Mouse (Mus musculus) monocyte, adult 5-6 weeks (primary cell): ENCODE data around the gene Slc1a4. TPM values are rescaled to one million over a fixed set of nuclear protein-coding genes. Genes with fewer than 3 reads are reported as not detected.

Experiments used
- ATAC-seq: fragments of 153-309, 156-312 bp; replicated peaks from 2 replicates; pipeline ENCODE4 v1.8.0; 2017; ENCODE audit warnings: mild to moderate bottlenecking; ENCODE audit not compliant: low TSS enrichment, insufficient number of reproducible peaks, severe bottlenecking, poor library complexity, low FRiP score
- total RNA-seq: library from RNA; stranded (forward); fragments of 200-1000, 200-491, 200-594 nt; gene quantifications from 3 replicates; pipeline ENCODE4 v1.2.3, GENCODE M21; 2017

Gene Slc1a4
- total RNA-seq, 1 experiment from 2014 or later = 0.76 TPM

DNA sequence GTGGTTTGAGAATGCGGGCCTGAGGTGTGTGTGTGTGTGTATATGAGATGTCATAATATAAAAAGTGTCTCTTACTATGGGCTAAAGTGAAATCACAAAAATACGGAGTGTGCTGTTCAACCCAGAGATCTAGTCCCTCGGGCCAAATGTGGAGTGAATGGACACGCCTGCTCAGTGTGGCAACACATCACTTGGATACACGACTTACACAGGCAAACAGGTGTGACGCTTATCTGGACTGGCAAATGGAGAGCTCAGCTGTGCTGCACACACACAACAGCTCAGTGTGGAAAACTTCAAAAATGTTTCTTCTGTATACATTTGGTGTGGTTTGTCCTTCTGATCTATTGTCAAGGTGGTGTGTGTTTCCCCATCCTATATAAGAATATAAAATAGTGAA lies 3.7 kb downstream of the Slc1a4 start:
- no peak for ATAC-seq

DNA sequence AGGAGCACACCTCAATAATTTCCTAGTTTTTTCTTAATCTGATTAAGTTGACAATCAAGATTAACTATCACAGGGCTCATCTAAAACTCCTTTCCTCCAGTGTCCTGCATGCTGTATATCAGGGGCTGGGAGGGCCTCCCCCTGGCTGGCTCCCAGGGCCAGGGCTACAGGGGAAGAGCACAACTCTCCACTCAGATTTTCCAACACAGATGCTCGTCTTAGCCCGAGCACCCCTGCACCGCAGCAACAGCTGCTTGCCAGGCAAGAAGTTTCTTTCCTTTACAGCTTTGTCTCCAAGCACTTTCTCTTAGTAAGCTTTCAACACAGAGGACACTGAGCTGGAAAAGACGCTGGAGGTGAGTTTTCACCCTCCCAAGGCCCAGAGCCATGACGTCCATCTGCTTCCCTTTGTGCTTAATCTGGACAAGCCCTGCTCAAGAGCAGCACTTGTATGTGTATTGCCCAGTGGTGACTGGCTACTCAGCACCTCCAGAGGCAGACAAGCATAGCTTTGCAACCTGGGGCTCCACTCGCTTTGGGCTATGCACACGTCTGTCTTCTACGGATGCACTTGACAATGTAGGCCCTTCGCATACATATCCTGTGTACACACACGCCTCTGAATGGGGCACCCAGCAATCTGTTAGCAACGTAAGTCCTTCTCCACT lies 6.1 kb downstream of the Slc1a4 start:
- ATAC-seq = no peak

DNA sequence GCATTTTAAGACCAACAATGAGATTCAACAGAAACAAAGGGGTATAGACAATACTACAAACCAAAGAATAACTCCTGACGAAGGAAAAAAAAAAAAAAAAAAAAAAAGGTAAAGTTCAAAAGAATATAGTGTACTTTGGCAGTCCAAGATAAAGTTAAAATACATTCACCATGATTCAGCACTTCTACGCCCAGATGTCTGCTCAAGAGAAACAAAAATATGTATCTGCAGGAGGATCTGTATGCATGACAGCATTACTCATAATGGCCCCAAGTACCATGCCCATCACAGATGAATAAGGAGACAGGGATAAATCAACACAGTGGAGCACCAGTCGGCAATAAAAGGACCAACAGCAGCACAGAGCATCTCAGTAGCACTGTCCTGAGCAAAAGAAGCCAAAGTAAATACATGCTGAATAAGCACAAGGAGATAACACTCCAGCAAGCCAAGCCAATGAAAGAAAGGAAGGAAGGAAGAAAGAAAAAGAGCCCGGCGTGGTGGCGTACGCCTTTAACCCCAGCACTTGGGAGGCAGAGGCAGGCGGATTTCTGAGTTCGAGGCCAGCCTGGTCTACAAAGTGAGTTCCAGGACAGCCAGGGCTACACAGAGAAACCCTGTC lies 7.3 kb downstream of the Slc1a4 start:
- no peak for ATAC-seq

DNA sequence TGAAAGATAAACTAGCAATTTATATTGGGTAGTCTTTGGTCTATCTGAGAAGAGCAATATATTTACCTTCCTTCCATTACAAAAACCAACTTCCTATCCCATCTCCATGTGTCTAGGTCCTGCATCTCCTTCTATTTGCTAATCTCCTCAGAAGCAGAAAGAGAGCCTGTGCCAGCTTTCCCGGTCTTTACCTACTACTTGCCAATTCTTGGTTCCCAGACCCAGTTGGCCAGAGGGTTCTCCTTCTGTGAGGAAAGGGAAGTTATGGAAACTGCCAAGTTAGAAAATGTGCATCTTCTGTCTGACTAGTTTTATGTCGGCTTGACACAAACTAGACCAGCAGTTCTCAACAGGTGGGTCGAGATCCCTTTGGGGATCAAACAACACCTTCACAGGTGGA lies 8.5 kb downstream of the Slc1a4 start:
- ATAC-seq = no peak

DNA sequence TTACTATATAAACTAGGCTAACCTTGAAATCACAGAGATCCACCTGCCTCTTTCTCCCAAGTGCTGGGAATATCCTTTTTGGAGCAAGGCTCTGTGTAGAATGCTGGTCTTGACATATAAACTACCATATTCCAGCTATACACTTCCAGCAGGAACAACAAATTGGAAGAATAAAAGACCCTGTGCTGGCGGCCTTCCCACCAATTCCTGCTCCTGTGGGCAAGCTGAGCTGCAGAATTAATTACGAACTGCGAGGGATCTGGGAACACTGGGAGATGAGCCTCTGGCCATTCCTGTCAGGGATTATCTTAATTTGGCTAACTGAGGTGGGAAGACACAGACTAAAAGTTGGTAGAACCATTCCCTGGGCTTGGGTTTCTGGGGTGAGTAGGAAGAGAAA lies 10.1 kb downstream of the Slc1a4 start:
- no peak for ATAC-seq

DNA sequence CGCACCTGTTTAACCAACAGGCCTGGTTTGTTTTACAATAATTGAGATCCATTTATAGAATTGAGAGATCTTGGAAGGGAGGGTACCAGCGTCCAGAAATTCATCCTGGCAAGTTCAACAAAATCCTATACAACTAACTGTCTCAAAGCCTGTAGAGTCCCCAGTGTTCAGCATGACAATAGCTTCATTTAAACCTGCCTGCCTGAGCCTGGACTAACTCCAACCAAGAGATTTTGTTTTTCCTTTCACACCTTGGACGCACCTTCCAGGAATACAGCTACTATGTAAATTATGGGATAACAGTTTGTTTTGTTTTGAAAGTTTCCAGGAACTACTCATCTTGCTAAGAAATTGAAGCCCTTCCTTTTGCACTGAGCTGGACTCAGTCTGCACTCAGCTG lies 11.9 kb downstream of the Slc1a4 start:
- no peak for ATAC-seq

DNA sequence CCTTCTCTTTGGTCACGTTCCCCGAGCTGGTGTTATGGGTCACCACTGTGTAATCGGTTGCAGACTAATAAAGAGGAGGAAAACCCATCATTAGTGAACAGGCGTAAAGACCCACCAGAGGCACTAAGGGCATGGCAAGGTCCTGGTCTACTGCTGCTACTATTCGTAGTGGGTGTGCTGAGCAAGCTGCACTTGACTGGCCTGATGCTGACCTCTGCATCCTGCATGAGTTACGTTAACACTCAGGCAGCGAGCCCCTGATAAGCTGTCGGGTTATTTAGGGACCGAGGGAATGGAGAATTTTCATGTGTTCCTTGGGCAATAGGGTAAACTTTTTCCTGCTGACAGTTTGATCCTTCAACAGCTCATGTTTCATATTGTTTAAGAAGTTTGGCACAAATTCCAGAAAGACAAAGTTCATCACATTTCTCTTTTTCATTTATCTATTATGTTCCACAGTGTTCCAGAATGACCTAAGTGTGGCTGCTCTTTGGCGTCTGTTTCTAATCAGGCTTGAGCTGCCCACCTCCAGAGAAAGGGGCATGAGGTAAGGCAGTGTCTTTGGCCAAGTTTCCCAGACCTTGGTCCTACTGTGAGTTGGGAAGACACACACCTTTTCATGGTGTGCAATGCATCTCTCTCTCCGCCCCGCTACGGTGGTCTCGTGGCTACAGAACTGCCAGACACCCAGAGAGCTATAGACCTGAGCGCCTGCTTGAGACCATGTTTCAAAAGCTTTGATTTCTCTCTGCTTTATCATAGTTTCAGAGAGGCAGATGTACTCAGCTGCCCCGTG lies 13.7 kb downstream of the Slc1a4 start:
- ATAC-seq = no peak

DNA sequence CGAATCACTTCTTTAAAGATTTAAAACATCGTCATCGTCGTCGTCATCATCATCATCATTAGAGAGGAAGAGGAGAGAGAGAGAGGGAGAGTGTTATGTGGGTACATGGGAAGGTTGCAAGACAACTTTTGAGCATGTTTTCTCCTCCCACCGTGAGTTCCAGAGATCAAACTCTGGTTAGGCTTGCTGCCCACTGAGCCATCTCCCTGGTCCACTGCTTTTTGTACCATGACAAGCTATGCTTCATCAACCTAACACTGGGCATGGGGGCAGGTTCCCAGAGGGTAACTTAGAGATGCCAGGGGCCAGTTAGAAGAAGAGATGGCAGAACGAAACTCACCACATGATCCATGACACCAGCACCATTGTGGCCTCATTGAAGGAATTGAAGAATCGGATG lies 18.9 kb downstream of the Slc1a4 start:
- no peak for ATAC-seq

DNA sequence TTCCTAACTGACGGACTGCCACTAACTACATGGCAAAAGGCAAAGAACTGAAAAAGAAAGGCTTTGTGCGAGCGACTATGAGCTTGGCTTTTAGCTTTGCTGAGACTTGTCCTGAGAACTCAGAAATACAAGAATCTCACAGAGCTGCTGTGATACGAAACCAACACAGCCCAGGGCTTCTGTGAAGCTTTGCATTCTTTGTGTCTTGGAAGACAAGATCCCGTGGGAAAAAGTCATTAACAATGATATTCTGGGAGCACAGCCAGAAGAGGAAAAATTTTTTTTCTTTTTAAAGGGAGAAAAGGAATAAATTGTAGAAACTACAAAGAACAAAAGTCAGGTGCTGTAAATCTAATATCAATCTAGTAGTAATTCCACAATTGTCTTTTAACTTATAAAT lies 23.5 kb downstream of the Slc1a4 start:
- no peak for ATAC-seq

DNA sequence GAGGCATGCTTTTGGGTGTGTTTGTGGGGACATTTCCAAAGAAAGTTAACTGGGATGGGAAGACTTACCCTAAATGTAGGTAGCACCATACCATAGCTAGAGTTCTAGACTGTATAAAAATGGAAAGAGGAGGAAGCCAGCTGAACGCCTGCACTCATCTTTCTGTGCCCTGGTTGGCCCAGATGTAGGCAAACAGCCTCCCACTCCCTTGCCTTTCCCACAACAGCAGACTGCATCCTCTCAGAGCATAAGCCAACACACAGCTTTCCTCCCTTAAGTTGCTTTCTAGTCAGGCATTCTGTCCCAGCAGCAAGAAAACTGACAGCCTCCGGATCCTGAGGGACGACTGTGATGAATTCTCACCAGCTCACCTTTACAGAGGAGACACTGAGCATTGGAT lies 25.1 kb downstream of the Slc1a4 start:
- ATAC-seq = no peak

DNA sequence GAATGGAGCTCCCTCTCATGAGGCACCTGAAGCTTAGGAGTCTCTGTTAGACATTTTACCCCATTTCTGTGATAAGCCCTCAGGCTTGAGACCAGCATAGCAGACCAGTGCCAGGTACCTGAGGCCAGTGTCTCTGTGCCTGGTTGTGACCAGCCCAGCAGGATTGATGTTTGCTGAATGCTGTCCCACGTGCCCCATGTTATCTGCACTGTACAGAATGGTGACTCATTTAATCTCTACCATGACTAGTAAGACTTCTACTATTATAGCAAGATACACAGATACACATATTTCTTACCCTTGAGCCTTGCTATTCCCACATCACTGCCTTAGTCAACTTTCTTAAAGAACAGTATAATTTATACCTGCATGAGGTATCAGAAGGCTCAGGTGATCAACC lies 26.9 kb downstream of the Slc1a4 start:
- ATAC-seq = no peak

DNA sequence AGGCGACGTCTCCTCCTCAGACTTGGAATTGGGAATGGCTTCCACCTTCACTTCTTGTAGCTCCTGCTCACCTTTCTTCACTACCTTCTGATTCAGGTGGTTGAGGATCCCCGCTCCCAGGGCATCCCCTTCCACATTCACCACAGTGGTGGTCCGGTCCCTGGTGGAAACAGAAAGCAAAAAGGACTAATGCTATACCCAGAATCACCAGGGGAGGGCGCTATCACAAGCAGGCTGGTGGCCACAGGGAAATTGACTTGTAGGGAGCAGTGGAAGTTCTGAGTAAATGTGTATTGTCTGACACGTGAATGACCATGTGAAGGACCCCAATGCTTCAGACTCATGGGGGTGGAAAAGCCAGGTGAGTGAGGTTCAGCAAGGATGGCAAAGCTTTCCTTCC lies 28.2 kb downstream of the Slc1a4 start:
- no peak for ATAC-seq

DNA sequence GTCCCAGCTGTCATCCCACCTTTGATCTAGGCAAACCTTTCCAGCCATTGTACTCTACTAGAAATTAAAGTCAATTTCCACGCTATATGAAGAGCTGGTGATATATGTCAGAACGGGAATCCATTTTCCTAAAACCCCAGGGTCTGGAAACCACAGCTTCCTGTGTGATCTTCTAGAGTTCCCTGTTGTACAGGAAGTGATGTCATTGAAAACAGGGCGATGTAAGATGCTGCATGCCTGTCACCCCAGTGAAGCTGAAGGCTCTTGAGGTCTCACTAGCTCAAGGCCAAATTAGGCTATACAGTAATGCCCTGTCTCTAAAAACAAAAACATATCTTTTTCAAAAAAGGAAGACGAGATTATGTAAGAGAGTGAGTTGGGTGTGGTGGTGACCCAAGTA lies 31.2 kb downstream of the Slc1a4 start:
- peak; percentile 53 for ATAC-seq

DNA sequence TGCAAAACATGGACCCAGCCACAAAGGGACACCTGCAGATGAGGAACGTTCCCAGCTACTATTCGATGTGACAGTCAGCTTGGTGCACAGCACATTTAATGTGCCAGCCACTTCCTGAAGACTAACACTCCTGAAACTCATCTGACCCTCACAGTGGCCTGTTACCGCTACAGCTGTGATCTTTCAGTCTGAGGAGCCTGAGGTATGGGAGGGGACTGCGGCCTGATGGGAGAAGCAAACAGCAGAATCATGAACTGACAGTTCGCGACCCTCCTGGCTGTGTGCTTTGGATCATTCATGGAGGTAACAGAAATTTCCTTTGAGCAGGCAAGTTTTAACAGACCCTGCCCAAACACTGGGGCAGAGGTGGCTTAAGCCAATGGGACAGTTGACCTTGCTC lies 31.7 kb downstream of the Slc1a4 start:
- ATAC-seq = no peak

DNA sequence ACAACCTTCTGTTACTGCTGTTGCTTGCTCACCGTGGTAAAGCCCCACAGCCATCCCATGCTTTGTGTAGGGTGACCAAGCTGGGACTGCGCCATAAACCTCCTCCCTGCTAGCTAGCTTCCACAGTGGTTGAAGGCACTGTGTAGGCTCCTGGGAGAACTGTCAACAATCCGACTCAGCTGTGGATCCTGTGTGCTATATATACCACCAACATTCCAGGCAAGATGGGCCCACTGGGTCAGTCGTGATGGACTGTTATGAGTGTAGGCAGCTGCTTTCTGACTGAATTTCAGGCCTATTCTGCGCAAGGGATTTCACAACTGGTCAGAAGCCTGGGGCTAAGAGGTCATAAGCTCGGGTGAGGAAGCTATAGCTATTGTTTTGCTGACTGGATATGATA lies 32.6 kb downstream of the Slc1a4 start:
- no peak for ATAC-seq

DNA sequence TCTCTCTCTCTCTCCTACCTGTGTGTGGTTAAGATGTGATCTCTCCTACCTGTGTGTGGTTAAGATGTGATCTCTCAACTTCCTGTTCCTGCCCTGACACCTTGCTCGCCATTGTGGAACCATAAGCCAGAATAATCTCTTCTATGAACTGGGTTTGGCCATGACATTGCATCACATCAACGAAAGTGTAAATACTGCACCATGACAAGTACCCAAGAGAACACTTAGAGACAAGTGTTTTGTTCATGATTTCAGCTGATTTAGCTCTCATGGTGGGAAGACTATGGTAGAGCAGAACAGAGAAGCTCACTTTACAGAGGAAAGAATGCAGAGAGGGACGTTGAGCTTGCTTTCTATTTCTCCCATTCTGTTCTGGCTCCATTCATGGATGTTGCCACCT lies 48.0 kb downstream of the Slc1a4 start:
- no peak for ATAC-seq

DNA sequence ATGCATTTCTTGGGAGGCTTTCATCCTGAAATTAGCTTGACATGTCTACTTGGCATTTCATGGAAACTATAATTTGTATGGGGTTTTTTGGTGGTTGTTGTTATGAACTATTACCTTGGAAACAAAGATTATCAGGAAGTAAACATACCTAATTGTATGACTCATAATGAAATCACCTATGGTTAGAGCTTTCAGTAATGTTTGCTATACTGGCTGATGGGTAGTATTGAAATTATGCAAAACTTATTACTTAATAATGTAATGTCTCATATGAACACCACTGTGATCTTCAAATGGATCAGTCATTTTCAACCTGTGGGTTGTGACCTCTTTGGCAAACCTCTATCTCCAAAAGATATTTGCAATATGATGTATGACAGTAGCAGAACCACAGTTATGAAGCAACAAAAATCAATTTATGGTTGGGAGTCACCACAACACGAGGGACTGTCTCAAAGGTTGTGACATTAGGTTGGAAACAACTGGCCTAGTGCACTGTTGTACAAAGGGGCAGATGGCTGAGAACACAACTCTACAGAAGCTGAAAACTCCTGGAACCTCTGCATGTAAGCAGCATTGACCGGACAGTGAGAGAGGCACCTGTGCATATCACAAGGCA lies 49.8 kb downstream of the Slc1a4 start:
- no peak for ATAC-seq

DNA sequence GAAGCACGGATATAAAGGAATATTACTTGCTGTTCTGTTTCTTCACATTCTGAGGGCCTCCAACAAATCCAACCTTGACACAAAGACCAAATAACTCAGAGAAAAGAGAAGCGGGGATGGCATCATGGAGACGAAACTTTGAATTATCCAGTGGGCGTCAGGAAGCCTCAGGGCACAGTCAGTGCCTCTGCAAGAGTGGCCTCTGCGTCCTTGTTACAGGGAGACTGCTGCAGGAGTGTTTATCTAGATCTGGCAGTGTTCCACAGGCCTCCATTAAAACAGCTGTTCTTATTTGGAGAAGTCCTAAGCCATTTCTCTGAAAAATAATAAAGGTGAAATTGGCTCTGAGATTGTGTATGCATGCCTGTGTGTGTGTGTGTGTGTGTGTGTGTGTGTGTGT lies 51.5 kb downstream of the Slc1a4 start:
- no peak for ATAC-seq

DNA sequence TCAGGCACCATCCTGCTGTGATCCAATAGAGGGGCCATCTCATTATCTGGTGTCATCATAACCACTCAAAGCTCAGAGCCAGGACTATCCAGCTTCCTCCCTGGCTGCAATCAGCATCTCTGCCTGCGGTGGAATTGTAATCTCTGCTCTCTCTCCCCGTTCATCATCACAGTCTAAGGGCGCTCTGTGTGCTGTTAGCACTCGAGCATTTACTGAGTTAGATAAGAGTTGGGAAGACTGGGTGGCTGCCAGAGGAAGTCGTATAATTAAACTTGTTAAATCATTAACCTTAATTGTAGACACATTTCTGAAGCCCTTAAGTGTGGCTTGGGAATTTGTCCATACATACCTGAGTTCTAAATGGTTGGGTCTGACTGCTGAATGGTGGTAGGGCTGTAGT lies 53.8 kb downstream of the Slc1a4 start:
- no peak for ATAC-seq

DNA sequence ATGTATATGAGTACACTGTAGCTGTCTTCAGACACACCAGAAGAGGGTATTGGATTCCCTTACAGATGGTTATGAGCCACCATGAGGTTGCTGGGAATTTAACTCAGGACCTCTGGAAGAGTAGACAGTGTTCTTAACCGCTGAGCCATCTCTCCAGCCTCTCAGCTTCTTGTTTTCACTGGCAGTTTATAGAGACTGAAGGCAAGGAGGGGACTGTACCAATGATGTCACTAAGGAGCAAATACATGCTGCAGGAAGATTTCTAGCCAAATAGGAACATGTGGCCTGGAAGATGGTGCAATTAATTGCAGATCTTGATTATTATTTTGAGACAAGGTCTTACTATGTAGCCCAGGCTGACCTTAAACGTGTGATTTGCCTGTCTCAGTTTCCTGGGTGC lies 55.4 kb downstream of the Slc1a4 start:
- ATAC-seq = no peak
